Mouse (Mus musculus): ENCODE measurements around the gene Cphx3.
"Not testable (repeated sequence)": the region's sequence is repeated elsewhere in the genome, so short reads cannot be mapped to it uniquely, and the experiment has no call there.

DNA sequence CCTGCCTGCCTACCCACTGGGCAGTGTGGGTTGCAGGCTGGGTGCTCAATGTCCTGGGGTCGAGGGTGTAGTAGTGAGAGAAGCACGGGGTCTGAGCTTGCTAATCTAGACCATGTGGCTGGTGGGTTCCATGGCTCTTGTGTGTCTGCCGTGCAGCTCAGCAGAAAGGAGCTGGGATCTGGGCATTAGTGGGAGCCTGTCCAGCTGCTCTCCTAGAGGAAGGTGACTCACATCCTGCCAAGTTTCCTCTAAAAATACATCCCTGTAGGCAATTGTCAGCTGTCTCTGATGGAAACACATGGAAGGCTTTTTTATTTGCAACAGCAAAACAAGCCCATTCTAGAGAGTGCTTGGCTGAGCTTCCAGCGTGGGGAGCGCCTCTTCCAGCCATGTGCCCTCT, 80.3 kb downstream of the Cphx3 start:
- not testable (repeated sequence) for TF ChIP-seq CTCF (IDR thresholded peaks at IDR 0.05; ENCODE audit: control insufficient read depth, insufficient read depth, low read length); POLR2A (IDR thresholded peaks at IDR 0.05; ENCODE audit: borderline replicate concordance, control insufficient read depth, low read depth, low read length)

Measured in bone marrow, adult 2 months (tissue).